Mouse (Mus musculus): ENCODE measurements around the gene Slc37a1. TPM values are rescaled to one million over a fixed set of nuclear protein-coding genes. Genes with fewer than 3 reads are reported as not detected.

Gene Slc37a1
- total and polyA plus RNA-seq, 3 experiments, result 1.9 to 6.6 (median 2.2) TPM

GRCm38 (mm10) chr17:31348129-31348528 is 61.5 kb downstream of the Slc37a1 start:
- H3K27ac ChIP-seq (ENCODE audit: insufficient read depth, low read depth), result no peak overlapping the region
- no peak overlapping the region for H3K4me3 ChIP-seq (replicated peaks in 1 of 3; ENCODE audit: low read depth in 2 of 3, low read length in 2 of 3, poor library complexity in 1 of 3)
- no peaks in the 10 kb centered on the region for H3K79me2 ChIP-seq (replicated peaks; ENCODE audit: control insufficient read depth, extremely low read depth, insufficient read depth, poor library complexity, severe bottlenecking)
- H3K9me3 ChIP-seq (replicated peaks; ENCODE audit: low read length), result no peaks in the 10 kb centered on the region
- no peak overlapping the region for H3K9ac ChIP-seq (ENCODE audit: insufficient read depth, low read depth)
- DNase-seq (ENCODE audit: extremely low read depth), result no peak
- no peaks in the 10 kb centered on the region for H3K27me3 ChIP-seq (replicated peaks)
- in situ Hi-C loops (cut with MboI; ENCODE audit: low pct_ligation_motif_present, low pct_unique_long_range_greater_than_20kb, low sequenced_read_pairs) (no loop called here), dilution Hi-C loops (cut with MboI; ENCODE audit: extremely low pct_ligation_motif_present, extremely low pct_unique_long_range_greater_than_20kb, low sequenced_read_pairs) (no loop called here)
- peaks cover 0 to 3% of the 10 kb centered on the region in 2 experiments; a peak in 2 of 4 replicates for H3K4me1 ChIP-seq (ENCODE audit: control insufficient read depth in 1 of 2, insufficient read depth in 2 of 2)
- H3K36me3 ChIP-seq (replicated peaks in 1 of 2; ENCODE audit: control insufficient read depth in 1 of 2, insufficient read depth in 1 of 2, low read length in 1 of 2), result peaks cover 7 to 22% of the 10 kb centered on the region in 2 experiments
- TF ChIP-seq ZNF384 (IDR thresholded peaks at IDR 0.05; ENCODE audit: low read depth, low read length) (no peak), TBP (conservative IDR thresholded peaks at IDR 0.05; ENCODE audit: low read depth, low read length) (no peak), JUND (conservative IDR thresholded peaks at IDR 0.05; ENCODE audit: low read depth, low read length) (no peak), POLR2AphosphoS2 (IDR thresholded peaks at IDR 0.05; ENCODE audit: low read depth, low read length) (no peak), CHD1 (IDR thresholded peaks at IDR 0.05; ENCODE audit: low read depth, low read length) (no peak), ZC3H11A (IDR thresholded peaks at IDR 0.05; ENCODE audit: low read depth, low read length) (no peak), IRF4 (IDR thresholded peaks at IDR 0.05; ENCODE audit: low read depth, low read length) (no peak), RAD21 (IDR thresholded peaks at IDR 0.05; ENCODE audit: low read depth, low read length) (no peak)
- no peak overlapping the region for H3K4me2 ChIP-seq (ENCODE audit: insufficient read depth, low read depth, poor library complexity, severe bottlenecking)

GRCm38 (mm10) chr17:31349388-31349787 is 62.8 kb downstream of the Slc37a1 start:
- in situ Hi-C loops (cut with MboI; ENCODE audit: low pct_ligation_motif_present, low pct_unique_long_range_greater_than_20kb, low sequenced_read_pairs) (no loop called here), dilution Hi-C loops (cut with MboI; ENCODE audit: extremely low pct_ligation_motif_present, extremely low pct_unique_long_range_greater_than_20kb, low sequenced_read_pairs) (no loop called here)
- H3K4me2 ChIP-seq (ENCODE audit: insufficient read depth, low read depth, poor library complexity, severe bottlenecking), result no peak overlapping the region
- no peaks in the 10 kb centered on the region for H3K9me3 ChIP-seq (replicated peaks; ENCODE audit: low read length)
- H3K4me1 ChIP-seq (ENCODE audit: control insufficient read depth in 1 of 2, insufficient read depth in 2 of 2), result peaks cover 0 to under 1% of the 10 kb centered on the region in 2 experiments; a peak in 2 of 4 replicates
- H3K36me3 ChIP-seq (replicated peaks in 1 of 2; ENCODE audit: control insufficient read depth in 1 of 2, insufficient read depth in 1 of 2, low read length in 1 of 2), result peaks cover 7 to 22% of the 10 kb centered on the region in 2 experiments
- TF ChIP-seq JUND (conservative IDR thresholded peaks at IDR 0.05; ENCODE audit: low read depth, low read length) (no peak), HCFC1 (IDR thresholded peaks at IDR 0.05; ENCODE audit: low read depth, low read length) (no peak), ZKSCAN1 (IDR thresholded peaks at IDR 0.05; ENCODE audit: borderline replicate concordance, low read depth, low read length) (no peak), NELFE (IDR thresholded peaks at IDR 0.05; ENCODE audit: low read depth, low read length) (no peak), MAFK (IDR thresholded peaks at IDR 0.05; ENCODE audit: insufficient replicate concordance, low read length) (no peak), CTCF (conservative IDR thresholded peaks at IDR 0.05 in 1 of 2, IDR thresholded peaks at IDR 0.05 in 1 of 2; ENCODE audit: low read depth in 2 of 2, low read length in 2 of 2) (no peak), GABPA (IDR thresholded peaks at IDR 0.05; ENCODE audit: insufficient replicate concordance, low read depth, low read length) (no peak), E2F4 (IDR thresholded peaks at IDR 0.05; ENCODE audit: insufficient replicate concordance, low read depth, low read length) (no peak)
- no peak for DNase-seq (ENCODE audit: extremely low read depth)
- H3K27me3 ChIP-seq (replicated peaks), result no peaks in the 10 kb centered on the region
- no peaks in the 10 kb centered on the region for H3K79me2 ChIP-seq (replicated peaks; ENCODE audit: control insufficient read depth, extremely low read depth, insufficient read depth, poor library complexity, severe bottlenecking)
- no peak overlapping the region for H3K4me3 ChIP-seq (replicated peaks in 1 of 3; ENCODE audit: low read depth in 2 of 3, low read length in 2 of 3, poor library complexity in 1 of 3)
- no peak overlapping the region for H3K9ac ChIP-seq (ENCODE audit: insufficient read depth, low read depth)
- no peak overlapping the region for H3K27ac ChIP-seq (ENCODE audit: insufficient read depth, low read depth)
